Mouse (Mus musculus) bone marrow macrophage, adult 2 months (primary cell): ENCODE data around the gene Sema5a. TPM values are rescaled to one million over a fixed set of nuclear protein-coding genes. Genes with fewer than 3 reads are reported as not detected.

ENCODE experiments used
- H3K27ac ChIP-seq: 2 replicates; pipeline ENCODE4 v1.5.1; 2012; ENCODE audit warnings: low read depth, low read length; ENCODE audit not compliant: insufficient read depth
- H3K4me1 ChIP-seq: 2 replicates; pipeline ENCODE4 v1.6.1; 2012; ENCODE audit warnings: low read length; ENCODE audit not compliant: control insufficient read depth, insufficient read depth
- H3K4me3 ChIP-seq: 2 replicates; pipeline ENCODE4 v1.5.1; 2012; ENCODE audit warnings: mild to moderate bottlenecking, low read length, moderate library complexity; ENCODE audit not compliant: insufficient read depth
- CTCF ChIP-seq: IDR thresholded peaks from 2 replicates; pipeline ENCODE4 v1.5.1; 2012; ENCODE audit warnings: low read depth, mild to moderate bottlenecking, low read length, moderate library complexity
- POLR2A ChIP-seq: IDR thresholded peaks from 2 replicates; pipeline ENCODE4 v1.6.1; 2012; ENCODE audit warnings: mild to moderate bottlenecking, low read depth, low read length, borderline replicate concordance
- polyA plus RNA-seq: library from polyadenylated mRNA; stranded (reverse); fragments of >200 nt; gene quantifications from 2 replicates; pipeline ENCODE4 v1.2.4, GENCODE M21; 2012; ENCODE audit not compliant: missing spikeins, insufficient read depth, insufficient read length

Sema5a gene
- polyA plus RNA-seq, 1 experiment, result not detected

GRCm38 (mm10) chr15:32633713-32634112 is 389.1 kb downstream of the Sema5a start:
- no peak overlapping the region for H3K27ac ChIP-seq
- no peak for TF ChIP-seq CTCF
- TF ChIP-seq POLR2A, result no peak
- H3K4me1 ChIP-seq, result no peaks in the 10 kb centered on the region
- no peak overlapping the region for H3K4me3 ChIP-seq

DNA sequence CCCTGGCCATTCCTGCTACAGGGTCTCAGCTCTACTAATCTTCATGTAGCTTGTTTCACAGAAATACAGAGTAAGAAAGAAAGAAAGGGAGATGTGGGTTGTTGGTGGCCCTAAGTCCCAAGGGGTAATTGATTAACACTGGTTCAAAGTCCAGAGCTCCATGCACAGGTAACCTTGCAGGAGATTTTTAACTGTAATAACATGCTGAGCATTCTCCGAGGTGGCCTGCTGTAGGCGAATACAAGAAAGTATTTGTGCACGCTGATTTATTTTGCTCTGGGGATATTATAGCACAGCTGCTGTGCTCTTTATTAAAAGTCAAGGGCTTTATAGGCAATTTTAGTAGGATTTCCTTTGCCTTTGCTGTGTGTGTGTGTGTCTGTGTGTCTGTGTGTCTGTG is 393.3 kb downstream of the Sema5a start:
- TF ChIP-seq POLR2A (no peak), CTCF (no peak)
- H3K4me1 ChIP-seq, result no peaks in the 10 kb centered on the region
- H3K27ac ChIP-seq, result no peak overlapping the region
- no peak overlapping the region for H3K4me3 ChIP-seq

GRCm38 (mm10) chr15:32647061-32647687 is 402.6 kb downstream of the Sema5a start:
- no peaks in the 10 kb centered on the region for H3K4me1 ChIP-seq

DNA sequence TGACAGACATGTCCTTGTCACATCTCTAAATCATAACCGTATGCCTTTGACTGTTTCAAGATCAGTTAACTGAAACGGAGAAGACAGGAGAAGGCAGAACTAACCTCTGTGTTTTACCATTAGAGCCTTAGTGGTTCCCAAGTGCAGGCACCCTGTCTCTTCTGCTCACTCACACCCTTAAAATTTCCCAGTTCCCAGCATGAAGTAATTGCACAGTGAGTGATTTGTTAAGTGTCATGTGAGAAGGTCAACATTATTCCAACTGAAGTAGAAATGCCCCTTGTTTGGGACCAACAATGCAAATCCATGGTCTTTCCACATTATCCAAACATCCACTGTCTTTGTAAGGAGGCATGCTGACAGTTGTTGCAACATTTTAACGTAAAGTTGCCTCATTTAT is 409.4 kb downstream of the Sema5a start:
- Histone ChIP-seq H3K4me1 (no peaks in the 10 kb centered on the region), H3K4me3 (no peak overlapping the region), H3K27ac (no peak overlapping the region)
- no peak for TF ChIP-seq POLR2A
- TF ChIP-seq CTCF, result no peak

More at GRCm38 (mm10) chr15:32647061-32647687, 402.6 kb downstream of the Sema5a start:
- Histone ChIP-seq H3K27ac (no peak overlapping the region), H3K4me3 (no peak overlapping the region)
- TF ChIP-seq CTCF (no peak), POLR2A (no peak)

DNA sequence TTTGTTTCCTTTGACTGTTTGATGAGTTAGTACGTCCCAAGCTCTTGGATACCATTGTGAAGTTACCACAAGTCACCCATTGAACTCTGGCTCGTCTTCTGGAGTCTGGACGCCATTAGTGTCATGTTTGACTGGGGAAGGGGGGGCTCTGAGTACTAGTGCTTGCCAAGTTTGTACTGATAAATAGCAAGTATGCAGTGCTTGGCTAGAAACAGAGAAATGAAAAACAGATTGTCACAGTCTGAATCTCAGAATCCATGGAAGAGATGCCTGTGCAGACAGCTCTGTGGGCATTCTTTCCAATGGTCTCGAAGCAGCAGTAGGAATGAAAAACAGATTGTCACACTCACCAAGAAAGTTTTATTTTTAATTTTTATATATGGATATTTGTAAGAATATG is 411.4 kb downstream of the Sema5a start:
- H3K4me1 ChIP-seq, result no peaks in the 10 kb centered on the region
- H3K27ac ChIP-seq, result no peak overlapping the region
- TF ChIP-seq CTCF, result no peak
- TF ChIP-seq POLR2A, result no peak
- H3K4me3 ChIP-seq, result no peak overlapping the region

- no peak for TF ChIP-seq CTCF
- no peak for TF ChIP-seq POLR2A
- Histone ChIP-seq H3K4me1 (no peaks in the 10 kb centered on the region), H3K4me3 (no peak overlapping the region), H3K27ac (no peak overlapping the region)
These were observed 431.8 kb downstream of the Sema5a start for GRCm38 (mm10) chr15:32676446-32676845.

DNA sequence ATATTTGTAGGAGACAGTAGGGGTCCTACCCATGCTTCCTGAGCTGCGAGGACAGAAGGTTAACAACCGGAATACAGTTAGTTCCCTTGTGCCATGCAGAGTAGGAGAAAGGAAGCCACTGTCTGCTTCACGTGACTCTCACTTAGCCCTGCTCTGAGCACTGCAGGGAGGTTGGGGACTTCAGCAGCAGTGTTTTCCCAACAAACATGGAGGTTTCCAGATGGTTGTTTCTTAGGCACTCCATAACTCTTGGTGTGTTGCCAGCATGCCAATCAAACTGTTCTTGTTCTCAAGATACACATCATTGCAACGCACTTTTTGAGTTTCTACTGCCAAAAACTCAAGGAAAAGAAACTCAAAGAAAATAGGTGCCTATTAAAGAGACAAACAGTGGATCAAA is 440.5 kb downstream of the Sema5a start:
- no peaks in the 10 kb centered on the region for H3K4me1 ChIP-seq
- H3K4me3 ChIP-seq, result no peak overlapping the region

GRCm38 (mm10) chr15:32691021-32691420 is 446.4 kb downstream of the Sema5a start:
- H3K4me3 ChIP-seq, result no peak overlapping the region

More for the DNA sequence above, 440.5 kb downstream of the Sema5a start:
- TF ChIP-seq POLR2A (no peak), CTCF (no peak)
- no peak overlapping the region for H3K27ac ChIP-seq

GRCm38 (mm10) chr15:32693006-32693405 is 448.4 kb downstream of the Sema5a start:
- H3K4me3 ChIP-seq, result no peak overlapping the region

More at GRCm38 (mm10) chr15:32691021-32691420, 446.4 kb downstream of the Sema5a start:
- Histone ChIP-seq H3K4me1 (no peaks in the 10 kb centered on the region), H3K27ac (no peak overlapping the region)
- TF ChIP-seq CTCF (no peak), POLR2A (no peak)

DNA sequence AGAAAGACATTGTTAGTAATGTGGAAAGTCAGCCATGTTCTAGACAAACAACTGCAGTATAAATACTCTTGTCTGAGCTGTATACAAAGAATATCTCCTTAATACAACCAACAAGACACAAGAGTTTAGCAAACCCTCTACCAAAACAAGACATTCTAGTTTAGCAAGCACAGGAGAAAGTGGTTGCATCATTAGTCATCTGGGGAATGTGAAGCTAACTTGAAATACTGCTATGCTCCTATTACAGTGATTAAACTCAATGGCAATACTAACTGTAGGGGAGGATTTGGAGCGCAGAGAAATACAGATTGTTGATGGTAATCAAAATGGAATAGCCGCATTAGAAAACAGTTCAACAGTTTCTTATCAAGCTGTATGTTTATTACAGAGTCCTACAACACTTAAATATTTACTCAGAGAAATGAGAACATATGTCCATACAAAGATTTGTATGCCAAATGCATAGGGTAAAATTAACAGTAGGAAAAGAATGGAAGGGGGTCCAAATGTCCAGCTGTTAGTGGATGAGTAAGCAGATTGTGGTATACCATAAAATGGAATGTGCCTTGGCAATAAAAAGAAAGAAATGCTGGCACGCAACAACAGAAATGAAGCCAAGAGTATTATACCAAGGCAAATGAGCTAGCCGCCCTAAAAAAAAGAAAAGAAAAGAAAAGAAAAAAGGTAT is 472.8 kb downstream of the Sema5a start:
- Histone ChIP-seq H3K27ac (no peak overlapping the region), H3K4me3 (no peak overlapping the region), H3K4me1 (no peaks in the 10 kb centered on the region)
- no peak for TF ChIP-seq CTCF
- no peak for TF ChIP-seq POLR2A

More at GRCm38 (mm10) chr15:32693006-32693405, 448.4 kb downstream of the Sema5a start:
- TF ChIP-seq POLR2A, result no peak
- TF ChIP-seq CTCF, result no peak
- Histone ChIP-seq H3K4me1 (no peaks in the 10 kb centered on the region), H3K27ac (no peak overlapping the region)
